Mouse (Mus musculus): Measurements from ENCODE around the gene Anp32b.

Anp32b gene

DNA sequence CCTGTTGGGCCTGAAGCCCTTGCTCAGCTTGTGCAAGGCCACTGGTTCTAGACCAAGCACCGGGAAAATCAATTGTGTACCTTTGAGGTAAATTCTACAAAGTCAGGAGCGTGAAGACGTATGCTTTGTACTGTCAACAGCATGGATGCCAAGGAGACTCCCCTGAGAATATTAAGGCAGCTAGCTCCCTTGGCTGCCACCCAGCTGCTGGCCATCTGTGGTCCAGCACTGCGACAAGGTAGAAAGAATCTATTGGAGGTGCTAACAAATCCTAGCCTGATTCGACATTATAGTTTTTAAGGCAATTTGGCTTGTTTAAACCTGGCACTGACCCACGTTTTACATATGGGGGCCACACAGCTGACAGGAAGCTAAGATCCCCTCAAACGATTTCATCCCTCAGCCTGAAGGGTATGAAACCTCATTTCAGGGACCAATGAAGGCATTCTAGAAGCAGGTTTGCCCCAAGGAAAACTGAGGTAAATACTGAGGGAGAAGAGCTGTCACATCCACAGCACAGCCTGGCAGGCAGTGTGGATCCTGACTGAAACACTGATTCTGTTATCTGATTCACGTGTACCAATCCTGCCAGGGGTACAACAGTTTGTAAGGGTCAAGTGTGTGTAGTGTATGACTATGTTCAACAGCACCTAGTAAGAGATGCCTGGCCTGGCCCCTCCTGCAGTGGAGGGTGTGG lies 54.8 kb downstream of the Anp32b start:
- DNase-seq (ENCODE audit: low spot score): peak; percentile 73

DNA sequence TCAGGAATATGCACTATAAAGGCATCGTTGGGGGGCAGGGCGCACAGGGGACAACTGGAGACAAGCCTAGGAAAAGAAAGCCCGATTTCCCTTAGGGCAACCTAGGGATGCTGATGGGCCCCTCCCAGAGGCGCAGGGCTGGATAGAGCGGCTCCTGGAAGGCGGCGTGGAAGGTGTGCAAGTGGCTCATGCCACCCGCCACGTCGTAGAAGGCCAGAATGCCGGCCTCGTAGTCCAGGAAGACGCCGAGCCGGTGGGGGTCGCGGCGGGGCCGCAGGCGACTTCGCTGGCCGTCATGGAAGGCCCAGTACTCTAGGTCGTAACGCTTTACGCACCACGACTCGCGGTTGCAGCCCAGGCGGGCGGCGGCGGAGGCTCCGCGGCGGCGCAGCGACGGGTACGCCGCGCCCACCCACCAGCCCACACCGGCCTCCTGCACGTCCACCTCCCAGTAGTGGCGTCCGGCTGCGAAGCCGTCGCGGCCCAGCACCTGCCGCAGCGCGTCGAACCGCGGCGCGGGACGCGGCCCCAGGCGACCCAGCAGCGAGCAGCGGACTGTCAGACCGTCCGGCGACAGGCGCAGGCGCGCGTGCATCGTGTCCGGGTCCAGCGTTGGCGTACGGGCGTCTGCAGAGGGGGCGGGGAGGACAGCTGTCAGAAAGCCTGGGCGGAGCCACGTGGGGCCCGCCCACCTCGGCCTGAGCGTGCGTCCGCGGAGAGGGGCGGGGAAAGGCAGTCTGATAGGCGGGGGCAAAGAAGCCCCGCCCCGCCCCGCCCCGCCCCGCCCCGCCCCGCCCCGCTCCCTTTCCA lies 56.3 kb downstream of the Anp32b start:
- peak; percentile 78 for DNase-seq (ENCODE audit: low spot score)

DNA sequence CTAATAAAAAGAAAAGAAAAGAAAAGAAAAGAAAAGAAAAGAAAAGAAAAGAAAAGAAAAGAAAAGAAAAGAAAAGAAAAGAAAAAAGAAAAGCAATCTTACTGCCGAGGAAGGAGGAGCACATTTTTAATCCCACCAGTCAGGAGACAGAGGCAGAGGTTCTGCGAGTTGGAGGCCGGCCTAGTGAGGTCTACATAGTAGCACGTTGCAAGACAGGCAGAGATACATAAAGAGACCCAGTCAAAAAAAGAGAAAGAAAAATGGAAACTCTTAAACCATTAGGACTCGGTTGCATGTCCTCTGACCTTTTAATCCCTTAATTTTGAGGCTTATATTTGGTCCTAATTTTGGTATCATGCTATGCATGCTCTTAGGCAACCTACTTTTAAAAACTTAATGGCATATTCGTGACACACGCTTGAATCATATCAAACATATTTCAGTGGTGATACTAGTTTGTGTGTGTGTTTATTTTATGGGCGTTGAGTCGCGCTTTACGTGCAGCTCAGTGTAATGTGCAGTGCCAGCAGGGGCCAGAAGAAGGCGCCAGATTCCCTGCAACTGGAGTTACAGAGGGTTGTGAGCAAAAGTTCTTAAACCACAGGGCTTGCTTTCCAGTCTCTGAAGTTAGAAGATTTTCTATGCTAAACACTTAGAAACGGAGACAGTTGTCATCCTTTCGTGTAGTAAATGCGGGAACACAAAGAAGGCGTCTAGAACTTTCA lies 57.2 kb downstream of the Anp32b start:
- no peak for DNase-seq (ENCODE audit: low spot score)

DNA sequence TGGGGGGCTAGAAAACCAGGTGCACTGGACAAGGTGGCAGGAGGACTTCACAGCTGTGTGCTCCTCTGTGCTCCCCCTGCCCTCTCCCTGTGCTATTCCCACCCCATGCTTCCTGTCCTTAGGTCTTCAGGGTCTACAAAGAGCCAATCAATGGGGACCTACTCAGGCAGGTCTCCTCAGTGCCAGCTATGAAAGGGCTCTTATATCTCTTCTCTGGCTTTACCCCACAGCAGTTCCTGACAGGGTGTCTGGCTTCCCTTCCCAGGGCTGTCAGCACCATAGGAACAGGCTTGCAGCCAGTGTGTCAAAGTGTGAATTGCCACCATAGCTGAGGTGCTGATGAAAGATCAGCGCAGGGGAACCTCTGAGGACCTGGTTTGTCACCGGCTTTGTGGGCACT lies 69.8 kb downstream of the Anp32b start:
- no peak for DNase-seq (ENCODE audit: low spot score)

DNA sequence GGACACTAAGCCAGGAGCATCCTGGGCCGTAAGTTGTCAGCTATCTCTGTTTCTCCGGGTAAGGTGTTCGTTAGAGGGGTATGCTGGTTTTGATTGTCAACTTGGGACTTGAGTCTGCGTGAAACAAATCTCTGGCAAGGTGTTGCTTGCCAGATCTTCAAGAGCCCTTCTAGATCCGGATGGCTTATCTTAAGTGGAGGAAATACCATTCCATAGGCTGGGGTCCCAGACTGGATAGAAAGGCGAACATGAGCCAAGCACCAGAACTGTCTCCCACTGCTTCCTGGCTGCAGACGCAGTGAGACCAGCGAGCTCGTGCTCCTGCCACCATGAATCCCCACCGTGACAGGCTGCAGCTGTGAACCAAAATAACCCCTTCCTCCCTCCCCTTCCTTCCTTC lies 70.8 kb downstream of the Anp32b start:
- no peak for DNase-seq (ENCODE audit: low spot score)

Data from MN1 (cell line).